Mouse (Mus musculus) liver, postnatal 0 days (tissue): ENCODE data around the gene Ppp6c.

Source experiments
- CTCF ChIP-seq: sonication (generic); IDR thresholded peaks from 2 replicates; pipeline ENCODE4 v1.5.1; 2016; ENCODE audit warnings: antibody characterized with exemption, low read depth
- EP300 ChIP-seq: IDR thresholded peaks from 2 replicates; pipeline ENCODE4 v1.6.1; 2016; ENCODE audit warnings: antibody characterized with exemption, low read depth, mild to moderate bottlenecking

DNA sequence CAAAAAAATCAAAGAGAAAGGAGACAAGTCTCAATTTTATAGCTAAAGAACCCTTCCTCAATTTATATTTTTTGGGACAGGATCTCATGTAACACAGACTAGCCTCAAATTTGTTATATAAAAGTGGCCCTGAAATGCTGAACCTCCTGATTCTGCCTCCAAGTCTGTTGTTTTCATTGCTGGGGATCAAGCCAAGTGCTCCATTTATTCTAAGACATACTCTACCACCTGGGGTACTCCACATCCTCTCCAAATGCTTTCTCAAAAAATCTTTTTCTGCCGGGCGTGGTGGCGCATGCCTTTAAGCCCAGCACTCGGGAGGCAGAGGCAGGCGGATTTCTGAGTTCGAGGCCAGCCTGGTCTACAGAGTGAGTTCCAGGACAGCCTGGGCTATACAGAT is 6.2 kb downstream of the Ppp6c start:
- TF ChIP-seq CTCF, result no peak
- TF ChIP-seq EP300, result no peak
